Mouse (Mus musculus) limb, embryonic 14.5 days (tissue): ENCODE measurements around the gene Pdss2. TPM values are rescaled to one million over a fixed set of nuclear protein-coding genes. Genes with fewer than 3 reads are reported as not detected.

Experiments
- ATAC-seq: fragments of 200-750 bp; cut with Nextera tagmentation; 2 replicates; pipeline ENCODE4 v1.8.0; 2017; ENCODE audit warnings: low read depth, moderate number of reproducible peaks, moderate TSS enrichment; ENCODE audit not compliant: low FRiP score
- DNase-seq: peaks from one replicate; pipeline ENCODE4 v3.0.0-alpha.2; 2015; ENCODE audit warnings: low spot score
- H3K27ac ChIP-seq: fragments of 300-500 bp; sonication (generic); replicated peaks from 2 replicates; pipeline ENCODE4 v1.5.1; 2014; ENCODE audit warnings: low read depth, mild to moderate bottlenecking, low read length, moderate library complexity, mixed read lengths
- H3K27me3 ChIP-seq: fragments of 300-500 bp; sonication (generic); 2 replicates; pipeline ENCODE4 v1.6.1; 2014; ENCODE audit warnings: low read length, mixed read lengths; ENCODE audit not compliant: control insufficient read depth, insufficient read depth
- H3K36me3 ChIP-seq: fragments of 300-500 bp; sonication (generic); 2 replicates; pipeline ENCODE4 v1.6.1; 2014; ENCODE audit warnings: mild to moderate bottlenecking, low read length, moderate library complexity, mixed read lengths; ENCODE audit not compliant: control insufficient read depth, insufficient read depth
- H3K4me1 ChIP-seq: fragments of 300-500 bp; sonication (generic); 2 replicates; pipeline ENCODE4 v1.6.1; 2014; ENCODE audit warnings: antibody characterized with exemption, low read length, mixed read lengths; ENCODE audit not compliant: control insufficient read depth, insufficient read depth
- H3K4me2 ChIP-seq: fragments of 300-500 bp; sonication (generic); replicated peaks from 2 replicates; pipeline ENCODE4 v1.6.1; 2014; ENCODE audit warnings: low read depth, mild to moderate bottlenecking, low read length, moderate library complexity; ENCODE audit not compliant: severe bottlenecking
- H3K4me3 ChIP-seq: fragments of 300-500 bp; sonication (generic); replicated peaks from 2 replicates; pipeline ENCODE4 v1.5.1; 2014; ENCODE audit warnings: low read length
- H3K9ac ChIP-seq: fragments of 300-500 bp; sonication (generic); 2 replicates; pipeline ENCODE4 v1.6.1; 2014; ENCODE audit warnings: mild to moderate bottlenecking, low read depth, low read length, moderate library complexity; ENCODE audit not compliant: severe bottlenecking
- H3K9me3 ChIP-seq: fragments of 300-500 bp; sonication (generic); 2 replicates; pipeline ENCODE4 v1.6.1; 2016; ENCODE audit warnings: low read length; ENCODE audit not compliant: control insufficient read depth
- POLR2A ChIP-seq: fragments of 200-500 bp; IDR thresholded peaks from 2 replicates; pipeline ENCODE4 v1.8.0; 2012; ENCODE audit warnings: inconsistent platforms, mild to moderate bottlenecking, moderate library complexity, borderline replicate concordance; ENCODE audit not compliant: insufficient read depth, insufficient read length; ENCODE audit errors: extremely low read depth
- WGBS: fragments of 180-500 bp; shearing (Covaris S2); extraction: QIAGEN DNeasy Blood & Tissue Kit; methylation state at CpG from one replicate; pipeline ENCODE4 v1.1.7; 2014; 5-methylcytosine and 5-hydroxymethylcytosine counted together
- polyA plus RNA-seq, 2 experiments: library from polyadenylated mRNA; depleted of rRNA in 1 of 2; stranded (reverse) in 1 of 2; unstranded in 1 of 2; fragments of >200 nt; fragmentation: Nextera tagmentation in 1 of 2; extraction: Ambion mirVana in 1 of 2; gene quantifications; 2 replicates each; pipeline versions ENCODE4 v1.2.1 to v1.2.3; 2012 to 2014

The Pdss2 gene
- polyA plus RNA-seq, 2 experiments: 8.8 to 10.1 TPM

DNA sequence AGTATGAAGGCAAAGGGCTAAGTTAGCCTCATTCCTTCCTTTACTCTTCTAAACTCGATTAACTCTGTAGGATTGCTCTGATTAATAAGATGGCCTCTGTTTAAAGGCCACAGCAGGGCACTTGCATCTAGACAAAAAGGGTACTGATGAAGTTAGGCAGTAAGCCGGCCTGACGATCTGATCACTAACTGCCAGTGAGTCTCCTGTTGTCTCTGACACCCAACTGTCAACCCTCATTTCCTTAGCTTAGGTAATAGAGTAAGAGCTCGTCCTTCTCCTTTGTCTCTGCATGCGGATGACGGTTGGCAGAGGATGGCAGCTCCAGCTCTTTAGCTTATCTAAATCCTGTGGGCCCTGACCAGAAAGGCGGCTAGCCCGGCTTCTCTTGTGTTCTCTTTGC, 102.1 kb downstream of the Pdss2 start:
- Histone ChIP-seq H3K9me3 (no peaks in the 10 kb centered on the region), H3K4me2 (no peak overlapping the region), H3K9ac (no peak overlapping the region), H3K27ac (no peak overlapping the region), H3K36me3 (no peaks in the 10 kb centered on the region), H3K4me3 (no peak overlapping the region), H3K4me1 (no peaks in the 10 kb centered on the region), H3K27me3 (no peaks in the 10 kb centered on the region)
- no peak for TF ChIP-seq POLR2A
- DNase-seq (no peak), ATAC-seq (no peak)
- 70% methylated on average over 8 of the region's 8 CpGs for WGBS

GRCm38 (mm10) chr10:43329813-43330212, 108.5 kb downstream of the Pdss2 start:
- WGBS: 90% methylated on average over 5 of the region's 5 CpGs
- no peaks in the 10 kb centered on the region for H3K9me3 ChIP-seq
- no peak overlapping the region for H3K9ac ChIP-seq
- ATAC-seq: no peak
- H3K4me3 ChIP-seq: no peak overlapping the region
- no peak overlapping the region for H3K4me2 ChIP-seq
- H3K4me1 ChIP-seq: peaks cover 4% of the 10 kb centered on the region; the same call in 1 of the 2 replicates
- no peak overlapping the region for H3K27ac ChIP-seq
- no peak for DNase-seq
- TF ChIP-seq POLR2A: no peak
- H3K27me3 ChIP-seq: no peaks in the 10 kb centered on the region
- H3K36me3 ChIP-seq: no peaks in the 10 kb centered on the region

- H3K9ac ChIP-seq: no peak overlapping the region
- no peaks in the 10 kb centered on the region for H3K36me3 ChIP-seq
- WGBS: 58% methylated on average over 4 of the region's 4 CpGs
- H3K9me3 ChIP-seq: no peaks in the 10 kb centered on the region
- no peaks in the 10 kb centered on the region for H3K27me3 ChIP-seq
- no peak overlapping the region for H3K4me3 ChIP-seq
- ATAC-seq: no peak
- H3K27ac ChIP-seq: no peak overlapping the region
- no peak for DNase-seq
- TF ChIP-seq POLR2A: no peak
- H3K4me1 ChIP-seq: peaks cover 4% of the 10 kb centered on the region; the same call in 1 of the 2 replicates
- no peak overlapping the region for H3K4me2 ChIP-seq
Measured at GRCm38 (mm10) chr10:43330691-43331090, 109.4 kb downstream of the Pdss2 start.

DNA sequence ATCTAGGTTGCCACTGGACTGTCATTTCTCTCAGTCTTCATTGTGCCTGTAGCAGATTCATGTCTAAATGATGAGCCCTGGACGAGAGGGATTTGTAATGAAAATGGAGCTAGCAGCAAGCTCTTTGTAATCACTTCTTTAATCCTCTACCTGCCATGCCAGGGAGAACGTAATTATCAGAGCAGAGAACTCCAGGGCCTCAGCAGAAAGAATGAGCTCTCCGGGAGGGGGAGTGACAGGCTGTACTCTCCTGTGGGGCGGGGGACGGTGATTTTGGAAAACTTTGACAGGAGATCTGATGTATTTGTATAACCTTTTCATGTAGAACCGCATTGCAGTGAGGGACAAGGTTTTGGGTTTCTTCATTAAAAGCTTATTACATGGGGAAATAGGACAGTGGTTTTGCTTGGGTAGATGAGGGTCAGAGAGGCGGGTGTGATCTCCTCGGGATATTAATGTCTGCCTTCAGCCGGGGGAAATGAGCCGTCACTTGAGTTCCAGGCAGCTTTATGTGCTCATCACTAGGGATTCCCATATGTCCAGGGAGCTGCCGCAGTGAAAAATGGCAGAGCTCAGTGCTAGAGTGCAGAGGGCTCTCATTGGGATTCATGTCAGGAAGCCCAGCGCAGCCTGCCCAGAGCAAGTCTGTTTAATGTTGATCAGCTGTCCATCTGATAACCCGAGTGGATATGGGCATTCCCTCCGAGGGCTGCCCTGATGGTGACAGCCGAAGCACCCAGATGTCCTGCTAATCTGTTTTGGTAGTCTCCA, 110.8 kb downstream of the Pdss2 start:
- no peaks in the 10 kb centered on the region for H3K27me3 ChIP-seq
- no peak for ATAC-seq
- H3K9me3 ChIP-seq: no peaks in the 10 kb centered on the region
- no peak for TF ChIP-seq POLR2A
- no peak overlapping the region for H3K4me3 ChIP-seq
- no peak overlapping the region for H3K4me2 ChIP-seq
- peaks cover 4% of the 10 kb centered on the region; the same call in 1 of the 2 replicates for H3K4me1 ChIP-seq
- no peak for DNase-seq
- 33% methylated on average over 15 of the region's 15 CpGs for WGBS
- H3K9ac ChIP-seq: no peak overlapping the region
- H3K36me3 ChIP-seq: no peaks in the 10 kb centered on the region
- no peak overlapping the region for H3K27ac ChIP-seq

DNA sequence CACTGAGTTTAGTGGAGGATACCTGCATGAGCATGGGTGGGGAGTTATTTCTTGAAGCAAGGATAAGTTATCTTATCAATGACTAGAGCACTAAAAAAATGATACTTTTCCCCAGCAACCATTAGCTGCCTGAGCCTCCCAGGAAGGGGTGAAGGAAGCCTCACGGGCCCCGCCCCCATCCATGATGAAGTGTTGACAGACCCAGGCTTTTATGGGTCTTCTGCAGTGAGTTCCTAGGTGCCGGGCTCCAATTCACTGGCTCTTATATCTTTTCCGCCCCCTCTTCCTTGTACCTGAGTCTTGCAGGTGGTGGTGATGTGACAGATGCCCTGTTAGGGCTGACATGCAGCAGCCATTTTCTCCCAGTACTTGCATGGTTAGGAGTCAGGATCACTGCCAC, 114.6 kb downstream of the Pdss2 start:
- no peaks in the 10 kb centered on the region for H3K9me3 ChIP-seq
- no peak for ATAC-seq
- no peaks in the 10 kb centered on the region for H3K36me3 ChIP-seq
- no peak for TF ChIP-seq POLR2A
- no peak overlapping the region for H3K4me3 ChIP-seq
- H3K27me3 ChIP-seq: no peaks in the 10 kb centered on the region
- no peak overlapping the region for H3K4me2 ChIP-seq
- peaks cover 4% of the 10 kb centered on the region; the same call in 1 of the 2 replicates for H3K4me1 ChIP-seq
- no peak overlapping the region for H3K27ac ChIP-seq
- no peak overlapping the region for H3K9ac ChIP-seq
- WGBS: 52% methylated on average over 4 of the region's 4 CpGs
- no peak for DNase-seq
